Mouse (Mus musculus) naive thymus-derived CD4-positive, alpha-beta T cell, adult 5 months (primary cell): ENCODE data around the gene Dazap2. TPM values are rescaled to one million over a fixed set of nuclear protein-coding genes. Genes with fewer than 3 reads are reported as not detected.

Experiments used
- polyA plus RNA-seq: library from polyadenylated mRNA; unstranded; fragments of 100-300 nt; shearing (Covaris generic); gene quantifications from one replicate; pipeline ENCODE4 v1.2.1, GENCODE M21; 2017

The Dazap2 gene
- polyA plus RNA-seq = 785 TPM

DNA sequence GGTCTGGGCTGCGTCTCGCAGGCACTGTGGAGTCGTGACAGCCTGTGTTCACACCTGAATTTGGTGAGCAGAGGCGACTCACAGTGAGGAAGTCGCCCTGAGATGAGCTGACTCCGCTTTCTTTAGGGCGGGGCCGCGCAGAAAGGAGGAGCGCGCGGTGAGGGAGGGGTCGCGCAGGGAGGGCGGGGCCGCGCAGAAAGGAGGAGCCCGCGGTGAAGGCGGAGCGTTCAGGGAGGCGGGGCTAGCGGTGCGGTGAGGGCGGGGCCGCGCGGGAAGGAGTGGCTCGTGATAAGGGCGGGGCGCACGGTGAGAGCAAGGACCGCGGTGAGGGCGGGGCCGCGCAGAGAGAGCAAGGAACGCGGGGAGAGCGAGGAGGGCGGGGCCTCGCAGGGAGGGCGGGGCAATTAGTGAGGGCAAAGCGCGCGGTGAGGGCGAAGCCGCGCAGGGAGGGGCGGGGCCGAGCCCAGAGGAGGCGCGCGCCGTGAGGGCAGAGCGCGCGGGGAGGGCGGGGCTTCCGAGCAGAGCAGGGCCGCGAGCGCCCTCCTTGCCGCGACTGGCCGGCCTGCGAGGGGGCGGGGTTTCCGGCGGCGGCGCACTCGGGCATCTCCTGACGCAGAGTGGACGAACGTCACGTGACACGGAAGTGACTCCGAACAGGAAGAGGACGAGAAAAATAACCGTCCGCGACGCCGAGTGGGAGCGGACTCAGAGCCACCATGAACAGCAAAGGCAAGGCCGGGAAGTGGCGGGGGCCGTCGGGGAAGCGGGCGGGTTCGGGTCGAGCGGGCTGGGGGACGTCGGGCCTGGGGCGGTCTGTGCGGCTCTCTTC lies at the start of gene Dazap2:
Dazap2 (plus strand) TSS at position 354 of the 829 bp plus-strand sequence.

DNA sequence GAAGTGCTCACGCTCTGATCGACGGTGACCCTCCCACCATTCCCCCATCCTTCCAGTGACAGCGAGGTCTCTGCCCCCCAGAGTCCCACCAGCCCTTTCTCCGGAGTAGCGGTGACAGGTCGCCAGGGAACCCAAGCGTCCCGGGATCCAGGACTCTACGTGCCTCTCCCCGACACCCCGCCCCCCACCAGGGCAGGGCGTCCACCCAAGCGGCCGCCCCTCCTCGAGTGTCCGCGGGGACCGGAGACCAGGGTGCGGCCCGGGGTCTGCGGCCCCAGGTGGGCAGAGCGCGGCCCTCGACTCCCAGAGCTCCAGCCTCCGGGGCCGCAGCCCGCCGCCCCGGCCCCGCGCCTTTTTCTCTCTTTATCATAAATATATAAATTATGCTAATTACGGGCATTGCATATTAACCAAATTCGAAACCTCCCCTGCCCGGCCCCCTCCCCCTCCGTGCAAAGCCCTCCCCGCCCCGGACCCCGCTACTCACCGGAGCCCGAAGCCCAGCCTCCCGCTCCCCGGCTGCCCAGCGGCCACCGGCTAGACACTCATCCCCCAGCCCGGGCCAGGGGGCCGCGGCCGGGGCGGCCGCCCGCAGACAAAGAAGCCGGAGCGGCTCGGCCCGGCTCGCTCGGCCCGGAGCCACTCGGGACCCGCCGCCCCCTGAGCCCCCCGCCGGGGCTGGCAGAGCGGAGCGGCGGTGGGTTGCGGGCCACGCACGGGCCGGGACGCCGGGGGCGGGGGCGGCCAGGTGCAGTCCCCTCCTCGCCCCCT lies 15.7 kb upstream of the Dazap2 start, which contains the start of gene Pou6f1:
Pou6f1 (minus strand) TSS at position 709 of the 771 bp plus-strand sequence.

DNA sequence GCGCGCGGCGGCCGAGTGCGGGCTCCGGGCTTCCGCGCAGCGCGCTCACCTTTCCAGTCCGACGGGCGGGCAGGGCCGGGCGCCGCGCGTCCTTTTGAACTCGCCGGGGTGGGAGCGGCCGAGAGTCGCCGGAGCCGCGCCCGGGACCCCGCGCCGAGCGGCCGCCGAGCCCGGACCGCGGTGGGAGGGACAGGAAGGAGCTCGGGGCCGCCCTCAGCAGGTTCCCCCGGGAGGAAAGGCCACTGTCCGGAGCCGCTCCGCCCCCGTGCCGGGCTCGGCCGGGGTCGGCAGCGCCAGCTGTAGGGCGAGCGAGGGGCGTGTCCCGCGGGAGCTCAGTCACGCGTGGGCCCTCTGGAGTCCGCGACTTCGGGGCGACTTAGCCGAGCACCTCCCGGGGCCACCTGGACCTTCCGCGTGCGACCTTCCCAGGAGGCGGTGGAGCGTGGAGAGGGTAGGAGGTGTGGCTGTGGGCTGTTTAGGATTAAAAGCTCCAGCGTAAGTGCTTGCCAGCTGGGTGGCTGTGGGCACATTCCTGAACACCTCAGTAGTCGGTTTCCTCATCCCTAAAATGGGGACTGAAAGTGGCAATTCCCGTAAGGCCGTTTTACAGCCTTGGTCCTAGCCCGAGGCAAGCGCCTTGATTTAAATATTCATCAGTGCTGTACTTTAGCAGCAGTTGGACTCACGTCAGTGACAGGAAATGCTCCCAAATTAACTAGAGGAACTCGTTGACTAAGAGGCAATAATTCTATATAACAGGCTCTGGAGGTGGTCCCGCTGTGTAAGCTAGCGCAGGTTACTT lies 21.8 kb downstream of the Dazap2 start, which contains the start of gene Smagp:
Smagp (minus strand) TSS at position 241 of the 802 bp plus-strand sequence.

DNA sequence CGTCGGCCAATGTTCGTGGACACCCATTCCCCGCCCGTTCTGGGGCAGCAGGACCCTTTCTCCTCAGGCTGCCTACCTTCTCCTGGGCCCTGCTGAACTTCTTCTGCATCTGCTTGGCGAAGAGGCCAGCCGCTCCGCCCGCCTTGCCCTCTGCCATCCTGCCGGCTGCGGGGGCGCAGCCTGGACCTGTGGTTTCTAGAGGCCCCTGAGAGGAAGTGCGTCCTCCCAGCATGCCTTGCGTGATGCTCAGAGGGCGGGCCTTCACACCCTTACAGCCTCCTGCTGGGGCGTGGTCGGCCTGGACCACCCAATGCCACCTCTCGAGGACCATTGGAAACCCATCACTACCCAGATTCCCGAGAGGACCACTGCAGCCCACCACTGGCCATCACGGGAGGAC lies 54.2 kb downstream of the Dazap2 start, which contains the start of gene Bin2:
Bin2 (minus strand) TSS at position 217 of the 400 bp plus-strand sequence.

Other genes with a start within 250 kb of the Dazap2 start
- 0.14 TPM for gene Gm5475, start 193.2 kb upstream of the Dazap2 start, polyA plus RNA-seq
- gene Slc11a2, start 190.3 kb upstream of the Dazap2 start, polyA plus RNA-seq = 34.9 TPM
- gene Letmd1, start 146.3 kb upstream of the Dazap2 start, polyA plus RNA-seq = 46.0 TPM
- 21.0 TPM for gene Csrnp2, start 119.9 kb upstream of the Dazap2 start, polyA plus RNA-seq
- gene Tfcp2, start 63.3 kb upstream of the Dazap2 start, polyA plus RNA-seq = 8.1 TPM
- gene Pou6f1, start 15.4 kb upstream of the Dazap2 start, polyA plus RNA-seq = 105 TPM
- 0.90 TPM for gene Smagp, start 21.6 kb downstream of the Dazap2 start, polyA plus RNA-seq
- gene Bin2, start 54.2 kb downstream of the Dazap2 start, polyA plus RNA-seq = 544 TPM
- gene Cela1, start 72.6 kb downstream of the Dazap2 start, polyA plus RNA-seq = not detected
- gene Galnt6, start 114.0 kb downstream of the Dazap2 start, polyA plus RNA-seq = 349 TPM
- gene Slc4a8, start 146.4 kb downstream of the Dazap2 start, polyA plus RNA-seq = 8.6 TPM